In the genomic region with DNA sequence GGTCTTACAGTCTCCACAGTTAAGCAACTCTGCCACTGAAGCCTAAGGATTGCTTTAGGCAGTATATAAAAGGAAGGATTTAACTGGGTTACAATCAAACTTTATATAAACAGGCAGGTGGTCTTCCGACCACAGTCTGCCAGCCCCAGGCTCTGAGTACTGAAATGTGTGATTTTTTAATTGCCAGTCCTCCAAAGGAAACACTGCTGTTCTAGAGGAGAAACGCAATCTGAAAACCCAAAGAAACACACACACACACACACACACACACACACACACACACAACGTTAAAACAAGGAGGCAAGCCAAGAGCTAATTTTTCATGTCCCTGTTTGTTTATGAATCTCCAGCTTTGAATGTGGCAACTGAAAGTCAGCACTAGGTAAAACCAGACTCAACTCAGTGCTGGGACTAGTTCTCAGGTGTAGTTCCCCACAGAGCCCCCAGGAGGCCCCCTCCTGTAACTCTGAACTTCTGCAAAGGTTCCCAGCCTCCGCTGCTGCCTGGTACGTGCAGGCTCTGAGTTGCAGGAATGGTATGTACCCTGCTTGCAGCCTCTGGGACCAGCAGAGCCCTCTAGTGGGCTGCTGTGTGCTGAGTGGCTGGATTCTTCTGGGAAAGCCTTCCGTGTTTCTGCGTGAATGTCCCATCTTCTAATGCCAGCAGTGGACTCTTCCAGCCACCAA, we compare ENCODE assay signal across 8 mouse cellular contexts. TPM values are rescaled to one million over a fixed set of nuclear protein-coding genes. Genes with fewer than 3 reads are reported as not detected.
DNase-seq lines count a peak whose midpoint lies in the region; ATAC-seq lines count a peak whose summit lies in the region.

No protein-coding gene starts in this region.

- H3K36me3 ChIP-seq in forebrain, embryonic 12.5 days (replicated peaks), result peaks cover 13% of the 10 kb centered on the region; the same call in 1 of the 2 replicates
- peaks cover 4% of the 10 kb centered on the region; the same call in 1 of the 2 replicates for H3K36me3 ChIP-seq in heart, embryonic 16.5 days (ENCODE audit: control insufficient read depth, insufficient read depth)
- H3K36me3 ChIP-seq in liver, embryonic 15.5 days (replicated peaks), result no peaks in the 10 kb centered on the region
- H3K36me3 ChIP-seq in neural tube, embryonic 14.5 days (ENCODE audit: control insufficient read depth, insufficient read depth, low read length), result peaks cover 5% of the 10 kb centered on the region; the same call in 1 of the 2 replicates

- WGBS in forebrain, embryonic 12.5 days, result 29% methylated on average over 7 of the region's 7 CpGs
- 20% methylated on average over 7 of the region's 7 CpGs for WGBS in heart, embryonic 16.5 days
- WGBS in liver, embryonic 15.5 days (ENCODE audit: insufficient replicate concordance), result 22% methylated on average over 7 of the region's 7 CpGs
- WGBS in neural tube, embryonic 14.5 days, result 27% methylated on average over 7 of the region's 7 CpGs

- H3K9me3 ChIP-seq in forebrain, embryonic 12.5 days, result no peaks in the 10 kb centered on the region
- H3K9me3 ChIP-seq in heart, embryonic 16.5 days (replicated peaks; ENCODE audit: control insufficient read depth, low read length), result no peaks in the 10 kb centered on the region
- no peaks in the 10 kb centered on the region for H3K9me3 ChIP-seq in liver, embryonic 15.5 days (replicated peaks)
- H3K9me3 ChIP-seq in neural tube, embryonic 14.5 days (ENCODE audit: control insufficient read depth, low read length), result no peaks in the 10 kb centered on the region

- H3K4me1 ChIP-seq in forebrain, embryonic 12.5 days, result peaks cover 22% of the 10 kb centered on the region
- H3K4me1 ChIP-seq in heart, embryonic 16.5 days (ENCODE audit: control insufficient read depth, insufficient read depth, low read length), result peaks cover 14% of the 10 kb centered on the region
- peaks cover 9% of the 10 kb centered on the region; the same call in 1 of the 2 replicates for H3K4me1 ChIP-seq in liver, embryonic 15.5 days (replicated peaks)
- H3K4me1 ChIP-seq in neural tube, embryonic 14.5 days (ENCODE audit: control insufficient read depth, insufficient read depth, low read length), result no peaks in the 10 kb centered on the region

- H3K27ac ChIP-seq in forebrain, embryonic 12.5 days, result peak overlapping the region; percentile 46; the same call in 1 of the 2 replicates
- peak overlapping the region; percentile 89 for H3K27ac ChIP-seq in heart, embryonic 16.5 days (ENCODE audit: low read length)
- 0 out of 2 replicates have a peak overlapping the region, but pooled peaks have one; percentile 10 for H3K27ac ChIP-seq in liver, embryonic 15.5 days (replicated peaks)
- no peak overlapping the region for H3K27ac ChIP-seq in neural tube, embryonic 14.5 days (ENCODE audit: low read depth, low read length)

- H3K27me3 ChIP-seq in forebrain, embryonic 12.5 days, result no peaks in the 10 kb centered on the region
- no peaks in the 10 kb centered on the region; the same call in 1 of the 2 replicates for H3K27me3 ChIP-seq in heart, embryonic 16.5 days (ENCODE audit: control insufficient read depth, insufficient read depth, low read length)
- no peaks in the 10 kb centered on the region for H3K27me3 ChIP-seq in liver, embryonic 15.5 days
- H3K27me3 ChIP-seq in neural tube, embryonic 14.5 days (ENCODE audit: control insufficient read depth, insufficient read depth, low read length), result no peaks in the 10 kb centered on the region

- DNase-seq in CD4-positive, CD25-positive, alpha-beta regulatory T cell, adult 2 months (ENCODE audit: low read depth, low spot score), result peak; percentile 77
- DNase-seq in adrenal gland, adult 18-20 months (ENCODE audit: low spot score in 2 of 2), result peak; percentile 36 to 58
- DNase-seq in kidney, postnatal 36 days, result peak; percentile 87 to 90
- DNase-seq in thymus, postnatal 10 days (ENCODE audit: low spot score in 2 of 2), result peak; percentile 73 to 77

- no peak for ATAC-seq in forebrain, embryonic 12.5 days (ENCODE audit: low FRiP score)
- peak; percentile 89 for ATAC-seq in heart, embryonic 16.5 days (replicated peaks; ENCODE audit: extremely low read depth, insufficient read depth, low FRiP score)
- peak; percentile 81 for ATAC-seq in liver, embryonic 15.5 days (ENCODE audit: insufficient read depth)
- ATAC-seq in neural tube, embryonic 14.5 days (ENCODE audit: low read depth), result peak; percentile 41; the same call in 1 of the 2 replicates

- H3K4me2 ChIP-seq in forebrain, embryonic 12.5 days, result no peak overlapping the region
- H3K4me2 ChIP-seq in heart, embryonic 16.5 days (ENCODE audit: low read depth, low read length), result peak overlapping the region; percentile 53
- H3K4me2 ChIP-seq in liver, embryonic 15.5 days, result peak overlapping the region; percentile 32
- H3K4me2 ChIP-seq in neural tube, embryonic 14.5 days (ENCODE audit: low read depth, low read length), result no peak overlapping the region

- H3K4me3 ChIP-seq in forebrain, embryonic 12.5 days (replicated peaks), result no peak overlapping the region
- H3K4me3 ChIP-seq in heart, embryonic 16.5 days (ENCODE audit: low read length), result peak overlapping the region; percentile 31
- H3K4me3 ChIP-seq in liver, embryonic 15.5 days (replicated peaks), result no peak overlapping the region
- no peak overlapping the region for H3K4me3 ChIP-seq in neural tube, embryonic 14.5 days (ENCODE audit: low read depth, low read length)

- H3K9ac ChIP-seq in forebrain, embryonic 12.5 days, result no peak overlapping the region
- peak overlapping the region; percentile 44; the same call in 1 of the 2 replicates for H3K9ac ChIP-seq in heart, embryonic 16.5 days (ENCODE audit: low read length)
- no peak overlapping the region for H3K9ac ChIP-seq in liver, embryonic 15.5 days
- no peak overlapping the region for H3K9ac ChIP-seq in neural tube, embryonic 14.5 days (replicated peaks; ENCODE audit: low read depth, low read length)

RNA-seq across cellular contexts. Expression of a gene that starts 23.9 kb away (rescaled TPM):
- total RNA-seq in adrenal gland, adult 18-20 months (2021), result 10 to 100 TPM; 72.4 to 72.6 TPM
- 93.1 and 94.6 TPM in 2 replicates for polyA plus RNA-seq in forebrain, embryonic 12.5 days (2016; fragmentation: Nextera tagmentation; extraction: Ambion mirVana)
- polyA plus RNA-seq in heart, embryonic 16.5 days (2015; fragmentation: Nextera tagmentation; extraction: Ambion mirVana), result 112 and 119 TPM in 2 replicates
- polyA plus RNA-seq in liver, embryonic 15.5 days (2015; fragmentation: Nextera tagmentation; extraction: Ambion mirVana), result 21.1 and 22.6 TPM in 2 replicates
- polyA plus RNA-seq in neural tube, embryonic 14.5 days (2014; fragmentation: Nextera tagmentation; extraction: Ambion mirVana), result 42.4 and 65.1 TPM in 2 replicates

RNA-seq across cellular contexts. Expression of a gene that starts 24.0 kb away (rescaled TPM):
- 10 to 100 TPM; 62.7 to 67.8 TPM for total RNA-seq in adrenal gland, adult 18-20 months (2021)
- 53.7 and 60.1 TPM in 2 replicates for polyA plus RNA-seq in forebrain, embryonic 12.5 days (2016; fragmentation: Nextera tagmentation; extraction: Ambion mirVana)
- polyA plus RNA-seq in heart, embryonic 16.5 days (2015; fragmentation: Nextera tagmentation; extraction: Ambion mirVana), result 44.2 and 50.9 TPM in 2 replicates
- 17.1 and 18.4 TPM in 2 replicates for polyA plus RNA-seq in liver, embryonic 15.5 days (2015; fragmentation: Nextera tagmentation; extraction: Ambion mirVana)
- polyA plus RNA-seq in neural tube, embryonic 14.5 days (2014; fragmentation: Nextera tagmentation; extraction: Ambion mirVana), result 46.7 and 53.3 TPM in 2 replicates

Comparison
In these comparisons a context has a peak if more than half of its experiments do, and no peak if none do; other contexts are left out.
1. H3K4me2 ChIP-seq: peak in heart, embryonic 16.5 days (single experiment) and liver, embryonic 15.5 days (single experiment); none in forebrain, embryonic 12.5 days (single experiment) and neural tube, embryonic 14.5 days (single experiment).
2. Peak in every context shown above with its lines, with median percentiles within 50 percentile points of each other: DNase-seq.